Mouse (Mus musculus) myocyte (in vitro differentiated cells): ENCODE data around the gene Cybrd1.

ENCODE experiments used
- CEBPB ChIP-seq: IDR thresholded peaks from 2 replicates; pipeline ENCODE4 v1.6.1; 2011; ENCODE audit warnings: mild to moderate bottlenecking, moderate library complexity; ENCODE audit not compliant: poor library complexity, insufficient read depth, severe bottlenecking
- E2F4 ChIP-seq: IDR thresholded peaks from one replicate; pipeline ENCODE4 v1.6.1; 2011; ENCODE audit warnings: mild to moderate bottlenecking, control low read depth, moderate library complexity; ENCODE audit not compliant: insufficient read depth
- MAX ChIP-seq: IDR thresholded peaks from one replicate; pipeline ENCODE4 v1.6.1; 2011; ENCODE audit warnings: low read depth, mild to moderate bottlenecking, control low read depth
- MYOD1 ChIP-seq, 3 experiments: IDR thresholded peaks; one replicate each; pipeline ENCODE4 v1.6.1; 2011; ENCODE audit warnings: control low read depth in 2 of 3, low read depth in 2 of 3, mild to moderate bottlenecking in 2 of 3, moderate library complexity in 1 of 3; ENCODE audit not compliant: insufficient read length in 2 of 3, control insufficient read depth in 1 of 3
- MYOG ChIP-seq, 3 experiments: IDR thresholded peaks; one replicate each; pipeline ENCODE4 v1.6.1; 2011; ENCODE audit warnings: control low read depth in 2 of 3, low read depth in 2 of 3, mild to moderate bottlenecking in 2 of 3; ENCODE audit not compliant: insufficient read length in 2 of 3, control insufficient read depth in 1 of 3, insufficient read depth in 1 of 3
- POLR2A ChIP-seq: IDR thresholded peaks from one replicate; pipeline ENCODE4 v1.6.1; 2011; ENCODE audit warnings: low read depth, mild to moderate bottlenecking, control low read depth, moderate library complexity; ENCODE audit not compliant: insufficient read length
- POLR2AphosphoS2 ChIP-seq: IDR thresholded peaks from one replicate; pipeline ENCODE4 v1.6.1; 2011; ENCODE audit warnings: low read depth, control low read depth; ENCODE audit not compliant: insufficient read length
- REST ChIP-seq: IDR thresholded peaks from one replicate; pipeline ENCODE4 v1.6.1; 2011; ENCODE audit warnings: mild to moderate bottlenecking, control low read depth, moderate library complexity; ENCODE audit not compliant: insufficient read depth, insufficient read length
- SRF ChIP-seq: IDR thresholded peaks from one replicate; pipeline ENCODE4 v1.6.1; 2011; ENCODE audit warnings: low read depth; ENCODE audit not compliant: control insufficient read depth, insufficient read length
- TCF12 ChIP-seq: IDR thresholded peaks from one replicate; pipeline ENCODE4 v1.6.1; 2011; ENCODE audit warnings: mild to moderate bottlenecking, control low read depth; ENCODE audit not compliant: poor library complexity, insufficient read depth, severe bottlenecking
- TCF3 ChIP-seq: IDR thresholded peaks from one replicate; pipeline ENCODE4 v1.6.1; 2011; ENCODE audit warnings: low read depth, control low read depth; ENCODE audit not compliant: insufficient read length
- USF1 ChIP-seq: IDR thresholded peaks from one replicate; pipeline ENCODE4 v1.6.1; 2011; ENCODE audit warnings: low read depth, mild to moderate bottlenecking, control low read depth, moderate library complexity

DNA sequence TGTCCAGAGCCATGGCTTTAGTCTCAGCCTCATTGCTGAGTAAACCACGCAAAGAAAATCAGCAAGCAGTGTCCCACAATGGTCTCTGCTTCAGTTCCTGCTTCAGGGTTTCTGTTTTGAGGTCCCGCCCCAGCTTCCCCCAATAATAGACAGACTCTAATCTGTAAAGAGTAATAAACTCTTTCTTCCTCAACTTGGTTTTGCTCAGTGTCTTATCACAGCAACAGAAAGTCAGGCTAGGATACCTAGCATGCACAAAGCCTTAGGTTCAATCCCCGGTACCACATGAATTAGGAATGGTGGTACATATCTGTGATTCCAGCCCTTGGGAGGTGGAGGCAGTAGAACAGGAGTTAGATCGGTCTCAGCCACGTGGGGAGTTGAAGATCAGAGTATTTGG, 17.1 kb downstream of the Cybrd1 start:
- TF ChIP-seq TCF3 (no peak), MAX (no peak), POLR2AphosphoS2 (no peak), POLR2A (no peak), USF1 (no peak), TCF12 (no peak), E2F4 (no peak), CEBPB (no peak), MYOD1 (IDR thresholded peaks at IDR 0.05; ENCODE audit: control insufficient read depth in 1 of 3, insufficient read length in 2 of 3, low read depth in 2 of 3) (no peak), MYOG (IDR thresholded peaks at IDR 0.05; ENCODE audit: control insufficient read depth in 1 of 3, insufficient read depth in 1 of 3, insufficient read length in 2 of 3, low read depth in 2 of 3) (no peak), SRF (no peak), REST (no peak)
